Mouse (Mus musculus): Measurements from ENCODE around the gene Ttc39b.

The Ttc39b gene

DNA sequence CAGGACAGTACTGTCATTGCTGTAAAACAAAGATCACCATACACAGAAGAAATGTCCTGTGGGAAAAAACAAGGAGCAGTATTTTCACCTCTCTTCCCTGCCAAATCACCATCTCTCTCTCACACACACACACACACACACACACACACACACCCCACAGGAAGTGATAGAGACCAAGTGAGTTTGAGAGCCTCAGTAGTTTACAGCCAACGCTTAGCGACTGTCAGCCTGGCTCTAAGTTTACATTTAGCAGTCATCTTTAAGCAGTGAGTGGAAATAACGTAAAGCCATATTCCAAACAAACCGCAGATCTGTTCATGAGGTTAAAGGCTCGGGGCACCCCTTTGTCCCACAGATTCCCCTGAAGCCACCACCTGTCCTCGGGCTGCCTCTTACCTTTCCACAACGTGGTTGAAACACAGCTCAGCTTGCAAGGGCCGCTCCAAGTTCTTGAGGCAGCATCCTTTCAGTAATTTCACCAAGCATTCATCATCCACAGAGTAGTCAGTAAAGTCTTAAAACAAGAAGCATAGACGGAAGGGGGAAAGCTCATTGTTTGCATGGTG, 91.7 kb downstream of the Ttc39b start:
- no peak for DNase-seq (ENCODE audit: low spot score)

DNA sequence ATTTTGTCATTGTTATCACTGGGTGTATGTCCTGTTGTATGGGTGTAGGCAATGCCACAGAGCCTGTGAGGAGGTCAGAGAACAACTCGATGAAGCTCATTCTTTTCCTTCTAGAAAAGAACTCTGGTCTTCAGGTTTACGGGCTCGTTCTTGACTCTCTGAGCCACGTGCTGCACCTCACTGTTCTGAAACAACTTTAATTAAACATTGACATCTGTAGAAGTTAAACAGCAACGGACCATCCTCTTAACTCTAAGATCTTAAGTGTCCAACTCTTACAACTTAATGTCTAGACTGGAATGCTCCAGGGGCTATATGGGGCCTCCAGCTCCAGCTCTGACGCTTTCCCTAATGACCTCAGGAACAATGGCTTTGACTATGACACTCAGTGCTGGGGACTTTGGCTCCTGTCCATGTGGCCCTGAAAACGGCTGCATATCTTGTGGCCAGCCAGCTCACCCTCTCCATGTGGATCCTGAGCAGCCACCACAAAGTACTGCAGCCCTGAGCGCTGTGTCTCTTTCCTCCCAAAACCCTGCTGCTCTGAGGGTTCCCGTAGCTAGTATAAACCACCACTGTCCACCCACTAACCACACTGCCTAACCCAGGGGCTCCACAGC, 95.3 kb downstream of the Ttc39b start:
- DNase-seq (ENCODE audit: low spot score) = no peak

DNA sequence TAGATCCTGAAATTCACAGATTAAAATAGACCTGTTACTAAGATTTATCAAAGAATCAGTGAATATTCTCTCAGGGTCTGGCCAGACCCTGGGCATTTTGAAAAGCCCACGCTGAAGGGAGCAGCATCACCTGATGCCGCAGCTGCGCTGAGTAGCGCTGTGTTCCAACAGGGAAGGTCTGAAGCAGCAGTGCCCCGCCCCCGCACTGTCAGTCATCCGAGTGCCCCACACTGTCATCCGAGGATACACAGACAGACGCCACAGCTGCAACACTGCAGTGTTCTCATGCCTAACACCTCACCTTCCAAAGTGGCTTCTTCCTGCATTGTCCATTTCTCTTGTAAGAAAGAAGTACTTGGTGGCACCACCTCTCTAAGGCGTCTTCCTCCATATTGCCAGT, 96.0 kb downstream of the Ttc39b start:
- DNase-seq (ENCODE audit: low spot score) = no peak

DNA sequence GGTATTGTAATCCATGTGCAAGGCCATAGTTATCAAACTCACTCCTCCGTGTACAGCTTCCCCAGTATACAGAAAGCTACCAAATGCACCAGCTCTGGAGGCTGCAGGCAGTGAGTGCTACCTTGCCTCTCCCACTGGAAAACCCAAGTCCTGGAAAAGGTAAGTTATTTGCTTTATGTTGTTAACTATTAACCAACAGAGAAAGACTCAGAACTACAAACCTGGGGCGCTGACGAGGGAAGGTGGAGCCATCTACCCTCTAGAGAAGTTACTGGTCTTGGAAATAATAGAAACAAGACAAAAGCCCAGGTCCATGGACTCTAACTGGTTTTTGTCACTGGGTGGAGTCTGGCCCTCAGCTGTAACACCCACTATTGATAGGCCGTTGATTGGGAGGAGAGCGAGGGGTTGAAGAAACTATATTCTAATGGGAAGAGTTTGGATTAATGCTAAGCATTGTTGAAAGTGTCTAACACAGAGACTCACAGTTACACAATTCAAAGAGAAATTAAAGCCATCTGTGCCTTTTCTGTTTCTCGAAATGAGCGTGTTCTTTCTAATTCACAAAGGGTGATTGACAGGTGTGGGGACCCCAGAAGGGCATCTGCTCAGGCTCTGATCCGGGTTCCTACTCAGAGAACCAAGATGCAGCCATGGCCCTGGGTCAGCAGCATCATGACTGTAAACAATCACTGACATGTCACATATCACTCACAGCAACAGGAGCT, 98.3 kb downstream of the Ttc39b start:
- DNase-seq (ENCODE audit: low spot score) = no peak

DNA sequence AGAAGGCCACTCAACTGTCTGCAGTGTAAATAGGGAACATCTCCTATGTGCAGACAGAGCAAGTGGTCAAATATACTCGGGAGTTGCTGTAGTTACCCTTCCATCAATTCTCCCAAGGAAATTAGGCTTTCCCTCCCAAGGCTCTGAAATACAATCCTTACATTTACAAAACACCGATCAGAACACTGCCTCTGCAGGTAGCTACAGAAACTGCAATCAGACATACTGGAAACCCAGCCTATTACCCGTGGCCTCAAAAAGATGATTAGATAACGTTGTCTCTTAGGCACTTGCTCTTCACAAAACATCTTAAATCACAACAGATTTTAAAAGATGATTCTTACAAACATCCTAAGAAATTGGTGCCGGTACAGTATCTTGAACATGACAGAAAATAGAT, 99.8 kb downstream of the Ttc39b start:
- peak; percentile 64 for DNase-seq (ENCODE audit: low spot score)

DNA sequence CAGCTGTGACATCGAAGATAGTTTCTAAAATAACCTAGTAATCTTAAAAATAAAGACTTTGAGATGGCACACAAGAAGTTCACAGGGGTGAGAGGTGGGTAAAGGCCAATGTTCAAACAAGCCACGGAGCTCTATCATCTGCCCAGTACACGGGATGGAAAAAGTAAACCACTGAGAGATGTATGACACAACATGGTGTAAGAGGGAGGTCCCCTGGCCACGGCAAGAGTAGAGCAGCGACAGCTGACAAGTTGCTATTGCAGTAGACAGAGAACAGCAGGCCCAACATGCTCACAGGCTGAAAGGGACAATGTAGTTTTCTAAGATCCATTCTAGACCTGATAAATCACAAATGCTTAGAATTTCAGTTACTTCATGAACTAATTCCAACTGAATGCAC, 100.9 kb downstream of the Ttc39b start:
- DNase-seq (ENCODE audit: low spot score) = no peak

DNA sequence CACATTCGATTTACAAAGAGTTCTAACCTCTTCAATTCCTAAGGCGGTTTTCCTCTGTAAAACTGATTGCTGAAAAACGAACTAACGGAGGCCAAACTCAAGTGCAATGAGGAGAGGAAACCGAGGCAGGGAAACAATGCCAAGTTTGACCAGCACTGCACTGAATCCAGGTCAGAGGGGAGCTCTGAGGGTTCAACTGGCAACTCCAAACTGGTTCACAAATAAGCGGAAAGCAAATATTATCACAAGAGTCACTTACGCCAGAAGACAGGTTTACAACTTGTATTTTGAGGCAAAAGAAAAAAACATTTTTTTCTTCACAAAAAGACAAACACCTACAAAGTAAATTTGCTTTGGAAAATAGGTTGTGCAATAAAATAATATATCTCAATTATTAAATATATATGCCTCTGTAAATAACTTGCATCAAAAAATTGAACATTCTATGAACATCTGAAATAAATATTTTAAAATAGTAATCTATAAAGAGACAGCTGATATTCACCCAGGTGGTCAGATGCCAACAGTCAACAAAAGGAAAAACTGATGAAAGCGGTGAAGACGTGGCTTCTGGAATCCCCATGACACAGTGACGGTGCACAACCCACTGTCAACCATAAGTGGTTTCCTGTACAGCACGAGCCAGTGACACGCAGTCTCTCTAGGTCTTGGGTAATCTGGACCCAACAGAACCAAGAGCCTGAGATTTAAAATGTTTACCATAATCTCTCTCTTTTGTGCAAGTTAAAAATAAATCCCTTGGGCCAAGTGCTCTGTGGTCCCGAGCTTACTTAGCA, 103.1 kb downstream of the Ttc39b start:
- DNase-seq (ENCODE audit: low spot score) = no peak

DNA sequence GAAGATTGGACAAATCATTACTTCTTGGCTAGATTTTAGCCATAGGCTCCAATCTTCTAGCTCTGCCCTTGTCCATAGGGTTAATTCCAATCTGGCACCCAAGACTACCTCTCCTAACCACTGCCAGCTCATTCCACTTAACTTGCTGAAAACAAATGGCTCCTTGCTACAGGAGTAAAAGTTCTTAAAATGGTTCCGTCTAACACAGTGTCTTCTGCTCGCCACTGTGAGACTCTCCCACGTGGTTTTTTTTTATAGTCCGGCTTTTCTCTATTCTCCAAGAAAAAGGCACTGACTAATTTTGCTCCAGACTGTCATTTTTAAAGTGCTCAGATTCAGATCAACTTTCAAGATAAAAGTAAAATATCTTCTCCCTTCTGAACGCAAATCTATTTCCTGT, 104.8 kb downstream of the Ttc39b start:
- DNase-seq (ENCODE audit: low spot score) = no peak

DNA sequence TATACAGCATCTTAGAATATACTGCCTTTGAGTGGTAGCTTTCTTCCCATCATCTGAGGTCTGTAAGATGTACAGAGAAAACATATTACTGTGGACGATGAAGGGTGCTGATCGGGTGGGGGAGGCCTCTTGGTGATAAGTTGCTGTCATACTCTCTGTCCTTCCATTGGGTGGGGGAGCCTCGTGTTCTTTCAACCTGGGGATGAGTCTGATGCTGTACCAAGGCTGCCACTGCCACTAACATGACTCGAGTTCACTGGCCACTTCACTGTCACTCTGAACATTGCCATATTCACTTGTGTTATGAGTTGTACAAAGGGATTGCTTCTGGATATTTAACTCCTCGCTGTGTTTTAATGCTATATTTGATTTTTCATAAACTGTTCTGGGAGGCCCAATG, 106.9 kb downstream of the Ttc39b start:
- no peak for DNase-seq (ENCODE audit: low spot score)

DNA sequence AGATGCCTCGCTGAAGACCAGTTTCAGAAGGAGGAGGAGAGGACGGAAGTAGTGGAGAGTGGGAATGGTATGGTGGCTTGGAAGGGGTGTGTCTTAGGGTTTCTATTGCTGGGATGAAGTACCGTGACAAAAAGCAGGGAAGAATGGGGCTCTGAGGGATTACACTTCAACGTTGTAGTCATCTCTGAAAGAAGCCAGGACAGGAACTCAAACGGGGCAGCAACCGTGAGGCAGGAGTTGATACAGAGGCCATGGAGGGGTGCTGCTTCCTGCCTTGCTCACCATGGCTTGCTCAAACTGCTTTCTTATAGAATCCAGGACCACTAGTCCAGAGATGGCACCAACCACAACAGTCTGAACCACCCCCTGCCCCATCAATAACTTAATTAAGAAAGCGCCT, 107.7 kb downstream of the Ttc39b start:
- DNase-seq (ENCODE audit: low spot score) = no peak

DNA sequence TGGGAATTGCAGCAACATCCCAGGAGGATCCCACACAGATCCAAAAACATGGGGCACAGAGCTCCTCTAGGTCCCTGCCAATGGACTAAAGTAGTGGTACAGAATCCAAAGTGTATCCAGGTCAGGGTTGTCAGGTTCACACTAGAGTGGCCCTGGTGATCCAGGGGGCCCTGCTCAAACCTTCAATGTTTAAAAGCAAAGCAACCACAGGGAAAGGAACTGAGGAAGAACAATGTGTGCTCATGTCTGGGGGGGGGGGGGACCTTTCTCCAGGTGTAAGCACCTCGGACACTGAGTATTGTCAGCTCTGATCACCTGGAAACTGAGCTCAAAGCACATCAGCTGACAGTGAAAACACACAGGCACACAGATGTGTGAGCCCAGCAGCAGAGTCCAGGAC, 108.3 kb downstream of the Ttc39b start:
- DNase-seq (ENCODE audit: low spot score) = no peak

DNA sequence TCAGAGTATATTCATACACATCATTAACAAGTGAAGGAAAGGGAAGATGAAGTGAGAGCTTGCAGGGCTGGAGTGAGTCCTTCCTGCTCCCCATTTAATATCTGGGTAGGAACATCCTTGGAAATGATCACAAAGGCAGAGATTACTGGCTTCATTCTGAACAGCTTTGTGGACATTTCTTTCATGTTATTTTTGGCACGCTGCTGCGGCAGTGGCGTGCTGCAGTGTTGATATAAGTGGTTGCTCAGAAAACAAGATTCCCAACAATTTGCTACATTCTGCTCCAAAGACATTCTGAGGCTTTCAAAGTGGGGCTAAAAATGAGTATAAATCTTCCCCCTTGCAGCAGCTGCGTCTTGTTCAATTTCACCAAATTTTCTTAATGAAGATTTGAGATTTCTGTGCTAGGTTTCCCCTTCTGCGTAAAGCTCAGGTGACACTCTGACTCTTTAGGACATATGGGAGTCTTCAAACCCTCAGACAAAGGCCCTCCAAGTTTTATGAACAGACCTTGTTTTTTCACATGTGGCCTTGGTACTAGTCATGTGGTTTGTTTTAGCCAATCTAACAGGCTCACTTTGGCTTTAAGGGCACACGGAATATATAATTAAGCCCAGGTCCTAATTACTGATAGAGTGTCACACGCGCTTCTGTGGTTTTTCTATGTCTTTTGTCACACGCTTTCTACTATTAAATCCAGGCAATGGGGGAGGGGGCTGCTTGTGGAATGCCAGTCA, 109.1 kb downstream of the Ttc39b start:
- DNase-seq (ENCODE audit: low spot score) = no peak

DNA sequence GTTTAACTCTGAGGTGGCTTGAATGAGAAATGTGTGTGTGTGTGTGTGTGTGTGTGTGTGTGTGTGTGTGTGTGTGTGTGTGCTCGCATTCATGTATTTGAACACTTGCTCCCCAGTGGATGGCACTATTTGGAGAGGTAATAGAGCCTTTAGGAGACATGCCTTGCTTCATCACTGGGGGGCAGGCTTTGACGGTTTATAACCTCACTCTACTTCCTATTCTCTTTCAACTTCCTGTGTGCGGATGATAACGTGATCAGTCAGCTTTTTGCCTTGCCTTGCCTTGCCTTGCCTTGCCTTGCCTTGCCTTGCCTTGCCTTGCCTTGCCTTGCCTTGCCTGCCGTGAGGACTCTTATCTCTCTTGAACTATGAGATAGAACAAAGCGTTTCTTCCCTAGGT, 110.3 kb downstream of the Ttc39b start:
- no peak for DNase-seq (ENCODE audit: low spot score)

DNA sequence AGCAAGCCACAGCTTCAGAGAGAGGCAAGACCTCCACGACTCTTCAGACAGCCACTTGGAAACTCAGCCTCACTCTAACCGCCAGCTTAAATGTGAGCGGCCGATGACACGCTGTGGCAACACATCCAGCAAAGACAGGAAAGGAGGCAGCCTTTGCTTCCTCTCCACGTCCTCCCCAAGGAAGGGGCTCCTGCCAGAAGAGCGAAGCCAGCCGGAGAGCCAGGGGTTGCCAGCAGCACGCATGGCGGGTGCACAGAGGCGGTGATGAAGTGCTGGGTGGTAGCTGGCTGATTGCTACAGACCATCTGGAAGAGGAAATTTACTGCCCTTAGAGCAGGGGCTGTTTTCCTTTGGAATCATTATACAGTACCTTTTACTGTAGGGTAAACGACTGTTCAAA, 112.3 kb downstream of the Ttc39b start:
- no peak for DNase-seq (ENCODE audit: low spot score)

DNA sequence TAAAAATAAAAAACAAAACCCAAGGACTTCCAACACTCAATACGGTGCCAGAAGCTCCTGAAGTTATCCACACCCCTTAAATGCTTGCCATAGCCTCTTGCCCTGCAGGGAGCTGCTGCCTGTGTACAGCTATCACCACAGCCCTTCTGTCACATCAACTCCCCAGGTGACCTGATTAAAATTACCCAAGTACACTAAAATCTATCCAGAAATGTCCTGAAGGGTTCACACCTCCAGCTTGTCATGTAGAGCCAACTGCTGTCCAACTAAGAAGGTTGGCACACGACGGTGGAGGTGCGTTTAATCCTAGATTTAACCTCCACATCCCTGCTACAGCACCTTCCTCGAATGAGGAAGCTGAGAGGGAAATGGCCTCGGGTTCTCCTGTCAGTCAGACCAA, 113.6 kb downstream of the Ttc39b start:
- no peak for DNase-seq (ENCODE audit: low spot score)

DNA sequence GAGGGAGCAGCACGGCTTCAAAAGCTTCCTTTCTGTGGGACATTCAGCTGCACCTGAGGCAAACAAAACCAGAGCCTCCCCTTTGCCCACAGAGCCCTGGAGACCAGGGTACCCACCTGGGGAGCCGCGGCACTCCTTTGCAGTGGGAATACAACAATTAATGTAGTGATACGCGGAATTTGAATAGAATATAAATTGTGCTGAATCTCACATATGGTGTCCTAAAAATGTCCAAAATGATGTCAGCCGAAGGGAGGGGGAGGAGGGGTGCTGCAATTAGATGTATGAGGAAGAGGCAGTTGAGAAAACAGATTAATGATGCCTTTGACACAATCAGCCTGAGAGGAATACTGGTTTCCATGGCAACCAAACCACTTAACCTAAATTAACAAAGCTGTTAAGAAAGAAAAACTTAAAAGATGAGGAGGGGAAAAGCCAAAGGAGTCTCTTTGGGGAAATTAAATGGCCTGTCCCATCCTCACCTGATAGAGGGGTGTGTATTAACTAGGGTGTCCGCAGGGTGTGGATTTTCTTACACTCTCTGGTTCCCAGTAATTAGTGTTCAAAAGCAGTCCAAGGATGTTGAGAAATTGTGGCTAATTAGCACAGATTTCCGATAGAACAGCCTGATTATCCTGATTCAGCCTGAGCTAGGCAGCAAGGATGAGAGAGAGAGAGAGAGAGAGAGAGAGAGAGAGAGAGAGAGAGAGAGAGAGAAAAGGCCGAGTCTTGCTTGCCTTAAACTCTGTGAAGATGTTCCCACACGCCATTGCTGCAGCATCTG, 117.1 kb downstream of the Ttc39b start:
- peak; percentile 39 for DNase-seq (ENCODE audit: low spot score)

DNA sequence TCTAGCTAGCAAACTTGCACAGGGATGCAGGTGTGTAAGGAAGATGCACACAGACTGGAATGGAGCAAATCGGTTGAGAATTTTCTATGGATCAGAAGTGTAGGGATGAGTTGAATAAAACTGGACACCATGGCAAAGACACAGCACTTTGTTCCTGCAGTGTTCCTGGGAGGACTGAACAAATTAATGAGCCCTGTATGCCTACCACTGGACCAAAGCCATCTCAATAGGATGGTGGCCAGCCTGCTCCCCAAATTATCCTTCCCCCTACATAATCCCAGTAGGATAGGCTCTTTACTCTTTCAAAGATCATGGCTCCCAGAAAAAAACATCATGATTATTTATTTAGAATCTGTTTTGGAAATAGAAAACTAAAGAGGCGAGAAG, 117.6 kb downstream of the Ttc39b start:
- DNase-seq (ENCODE audit: low spot score) = no peak

DNA sequence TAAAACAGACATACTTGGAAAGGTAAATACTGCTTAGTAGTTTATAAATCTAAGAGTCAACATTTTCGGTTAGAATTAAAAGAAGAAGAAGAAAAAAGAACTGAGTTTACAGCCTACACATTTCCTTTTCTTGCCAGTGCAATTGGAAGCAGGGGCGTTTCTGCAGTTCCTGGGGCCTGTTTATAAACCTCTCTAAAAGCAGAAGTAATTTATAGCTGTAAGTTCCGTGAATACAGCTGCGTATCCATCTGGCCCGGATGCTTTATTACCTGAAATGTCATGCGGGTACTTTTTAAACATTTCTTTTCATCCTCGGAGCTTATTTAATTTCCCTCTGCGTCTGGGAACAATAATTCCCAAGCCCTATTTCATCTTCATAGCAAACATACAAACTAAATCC, 124.7 kb downstream of the Ttc39b start:
- DNase-seq (ENCODE audit: low spot score) = no peak

DNA sequence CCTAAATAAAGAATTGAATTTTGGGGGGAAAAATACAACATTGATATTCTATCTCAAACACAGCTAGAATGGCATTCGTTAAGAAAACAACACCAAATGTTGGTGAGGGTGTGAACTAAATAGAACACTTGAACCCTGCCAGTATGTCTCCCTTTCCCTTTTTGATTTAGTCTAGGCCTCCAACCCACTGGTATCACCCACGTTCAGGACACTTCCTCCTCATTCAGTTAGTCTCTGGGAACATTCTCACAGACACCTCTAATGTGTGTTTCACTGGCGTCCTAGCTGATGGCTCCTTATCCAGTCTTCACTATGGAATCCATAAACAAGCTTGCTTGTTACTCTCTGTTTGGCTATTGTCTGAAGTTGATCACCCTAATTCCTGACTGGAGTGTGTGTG, 125.9 kb downstream of the Ttc39b start:
- no peak for DNase-seq (ENCODE audit: low spot score)

DNA sequence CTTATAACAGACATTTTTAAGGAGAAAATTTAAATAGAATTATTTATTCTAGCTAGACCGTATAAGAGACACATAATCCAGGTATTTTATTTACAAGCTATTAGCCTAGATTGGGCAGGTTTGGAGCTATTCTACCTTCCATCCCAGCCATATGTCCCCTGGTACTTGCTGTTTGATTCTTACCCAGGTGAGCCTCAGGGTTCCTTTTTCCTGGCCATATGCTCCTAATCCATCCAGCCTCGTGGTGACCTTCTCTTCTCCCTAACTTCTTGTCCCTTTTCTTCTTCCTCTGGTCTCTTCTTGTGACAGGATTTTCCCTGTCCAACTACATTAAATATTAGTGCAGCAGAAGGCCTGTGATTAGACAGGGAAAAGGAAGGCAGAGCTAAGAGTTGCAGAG, 134.3 kb downstream of the Ttc39b start:
- DNase-seq (ENCODE audit: low spot score) = no peak

DNA sequence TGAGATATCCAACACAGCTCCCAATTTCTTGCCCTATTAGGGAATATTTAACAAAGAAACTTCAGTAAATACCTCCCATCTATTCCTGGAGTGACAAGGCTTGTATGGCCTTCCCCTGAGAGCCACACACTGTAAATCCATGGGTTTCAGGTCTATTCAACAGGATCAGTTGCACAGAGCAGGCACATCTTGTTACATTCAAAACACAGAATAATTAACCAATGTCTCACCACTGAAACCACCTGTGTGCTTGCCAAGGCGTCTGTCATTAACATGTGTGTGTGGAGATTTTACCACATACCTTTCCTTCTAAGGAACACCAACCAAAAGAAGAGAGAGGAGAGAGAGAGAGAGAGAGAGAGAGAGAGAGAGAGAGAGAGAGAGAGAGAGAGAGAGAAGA, 136.7 kb downstream of the Ttc39b start:
- no peak for DNase-seq (ENCODE audit: low spot score)

DNA sequence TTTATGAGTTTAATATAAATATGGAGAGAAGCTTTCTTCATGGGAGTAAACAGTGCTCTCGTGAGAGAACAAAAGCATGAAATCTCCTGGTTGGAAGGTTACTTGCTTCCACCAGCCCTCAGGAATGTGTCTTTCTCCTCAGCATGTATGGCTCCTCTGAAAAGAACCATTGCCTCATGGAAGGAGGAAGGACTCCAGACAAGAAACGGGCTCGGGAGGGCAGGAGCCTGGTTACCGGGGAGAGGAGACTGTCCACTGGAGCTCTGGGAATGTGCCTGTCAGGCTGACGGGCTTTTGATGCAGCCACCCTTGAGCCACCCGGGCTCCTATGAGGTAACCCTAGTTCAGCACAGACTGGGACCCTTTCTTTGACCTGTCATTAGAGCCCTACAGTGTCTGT, 137.6 kb downstream of the Ttc39b start:
- peak; percentile 22 for DNase-seq (ENCODE audit: low spot score)

Data from embryo, embryonic 10.5 days (tissue).